Mouse (Mus musculus) frontal cortex, adult 2 months (tissue): ENCODE data around the gene Tgfb1i1. TPM values are rescaled to one million over a fixed set of nuclear protein-coding genes. Genes with fewer than 3 reads are reported as not detected.

Experiments used
- DNase-seq, 2 experiments: peaks; one replicate each; pipeline ENCODE4 v3.0.0; 2022; ENCODE audit warnings: low spot score in 1 of 2; ENCODE audit errors: extremely low spot score in 1 of 2
- polyA plus RNA-seq: library from polyadenylated mRNA; depleted of rRNA; stranded (reverse); fragments of >200 nt; gene quantifications from 2 replicates; pipeline ENCODE4 v1.2.3, GENCODE M21; 2012

Gene Tgfb1i1
- polyA plus RNA-seq, 1 experiment: 14.5 TPM

DNA sequence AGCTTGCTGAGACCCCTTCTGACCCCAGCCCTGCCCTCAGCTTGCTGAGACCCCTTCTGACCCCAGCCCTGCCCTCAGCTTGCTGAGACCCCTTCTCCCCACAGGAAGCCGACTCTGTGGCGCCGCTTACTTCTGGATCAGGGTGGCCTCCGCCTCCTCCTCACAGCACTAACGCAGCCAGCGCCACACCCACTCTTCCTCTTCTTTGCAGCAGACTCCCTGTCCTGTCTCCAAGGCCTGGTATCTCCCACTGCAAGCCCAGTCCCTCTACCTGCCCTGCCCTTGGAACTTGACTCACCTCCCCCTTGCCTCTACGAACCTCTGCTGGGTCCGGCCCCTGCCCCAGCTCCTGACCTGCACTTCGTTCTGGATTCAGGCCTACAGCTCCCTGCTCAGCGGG is 2.7 kb upstream of the Tgfb1i1 start:
- no peak for DNase-seq

DNA sequence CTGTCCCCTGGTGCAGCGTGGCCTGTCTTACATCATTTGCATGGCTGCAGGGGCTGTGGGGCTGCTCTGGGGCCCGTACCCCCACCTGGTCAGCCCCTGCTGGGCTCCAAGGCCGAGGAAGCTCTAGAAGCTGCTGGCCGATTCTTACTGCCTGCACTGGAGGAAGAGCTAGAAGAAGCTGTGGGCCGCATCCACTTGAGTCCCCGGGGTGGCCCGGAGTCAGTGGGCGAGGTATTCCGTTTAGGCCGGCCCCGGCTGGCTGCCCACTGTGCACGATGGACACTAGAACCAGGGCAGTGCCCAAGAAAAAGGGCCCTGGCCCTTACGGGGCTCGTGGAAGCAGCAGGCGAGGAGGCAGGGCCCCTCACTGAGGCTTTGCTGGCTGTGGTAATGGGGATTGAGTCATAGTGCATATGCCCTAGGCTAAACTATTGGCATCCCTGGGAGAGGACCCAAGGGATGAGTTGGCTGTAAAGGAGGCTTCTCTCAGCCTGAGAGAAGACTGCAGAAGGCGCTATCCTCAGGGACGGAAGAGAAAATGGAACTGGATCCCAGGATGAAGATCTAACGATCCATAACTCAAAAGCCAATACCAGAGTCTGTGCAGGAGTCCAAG is 2.1 kb upstream of the Tgfb1i1 start:
- DNase-seq: no peak

DNA sequence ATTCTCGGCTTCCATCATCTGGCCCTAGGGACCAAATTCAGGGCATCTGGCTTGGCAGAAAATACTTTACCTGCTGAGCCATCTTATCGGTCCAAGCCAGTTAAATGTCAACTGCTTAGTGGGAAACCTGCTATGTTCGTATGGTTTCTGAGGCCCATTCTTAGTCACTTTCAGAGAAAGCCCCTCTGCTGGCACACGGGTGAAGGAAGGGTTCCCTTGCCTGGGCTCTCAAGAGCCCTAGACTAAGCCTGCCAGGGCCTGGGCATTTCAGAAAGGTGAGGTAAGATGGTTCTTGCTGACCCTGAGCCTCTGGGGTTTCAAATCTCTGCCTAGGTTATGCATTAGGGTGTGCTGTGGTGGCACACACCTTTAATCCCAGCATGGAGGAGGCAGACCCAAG is 1.1 kb upstream of the Tgfb1i1 start:
- no peak for DNase-seq

- DNase-seq: peak; percentile 72 to 96
Observed at GRCm38 (mm10) chr7:128247443-128247842, 831 bp downstream of the Tgfb1i1 start.

DNA sequence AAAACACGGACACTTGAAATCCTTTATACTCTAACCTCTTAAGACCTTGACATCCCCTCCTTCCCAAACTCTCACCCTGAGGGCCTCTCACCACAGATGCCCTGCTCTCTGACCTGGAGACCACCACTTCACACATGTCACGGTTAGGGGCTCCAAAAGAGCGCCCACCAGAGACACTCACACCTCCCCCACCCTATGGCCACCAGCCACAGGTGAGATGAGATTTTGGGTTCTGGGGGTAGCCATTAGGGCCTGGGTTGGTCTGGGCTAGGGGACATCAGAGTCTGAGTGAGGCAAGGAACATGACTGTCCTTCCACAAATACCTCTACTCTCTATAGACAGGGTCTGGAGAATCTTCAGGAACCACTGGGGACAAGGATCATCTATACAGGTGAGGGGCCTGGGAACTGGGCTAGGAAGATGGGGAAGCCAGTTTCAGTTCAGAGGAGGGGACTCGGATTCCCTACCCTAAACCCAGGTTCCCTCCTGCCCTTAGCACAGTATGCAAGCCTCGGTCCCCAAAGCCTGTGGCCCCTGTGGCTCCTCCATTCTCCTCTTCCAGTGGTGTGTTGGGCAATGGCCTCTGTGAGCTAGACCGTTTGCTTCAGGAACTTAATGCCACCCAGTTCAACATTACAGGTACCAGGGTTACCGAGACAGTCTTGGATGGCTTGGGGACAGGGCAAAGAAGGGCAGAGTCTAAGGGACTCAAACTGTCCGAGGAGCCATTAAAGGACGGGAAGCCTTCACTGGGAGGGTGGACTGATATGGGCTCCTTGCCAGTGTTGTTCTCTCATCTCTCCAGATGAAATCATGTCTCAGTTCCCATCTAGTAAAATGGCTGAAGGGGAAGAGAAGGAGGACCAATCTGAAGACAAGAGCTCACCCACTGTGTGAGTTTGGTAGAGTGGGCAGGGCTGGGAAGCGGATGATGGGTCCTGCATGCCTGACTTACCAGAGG is 1.8 kb downstream of the Tgfb1i1 start:
- DNase-seq: no peak

DNA sequence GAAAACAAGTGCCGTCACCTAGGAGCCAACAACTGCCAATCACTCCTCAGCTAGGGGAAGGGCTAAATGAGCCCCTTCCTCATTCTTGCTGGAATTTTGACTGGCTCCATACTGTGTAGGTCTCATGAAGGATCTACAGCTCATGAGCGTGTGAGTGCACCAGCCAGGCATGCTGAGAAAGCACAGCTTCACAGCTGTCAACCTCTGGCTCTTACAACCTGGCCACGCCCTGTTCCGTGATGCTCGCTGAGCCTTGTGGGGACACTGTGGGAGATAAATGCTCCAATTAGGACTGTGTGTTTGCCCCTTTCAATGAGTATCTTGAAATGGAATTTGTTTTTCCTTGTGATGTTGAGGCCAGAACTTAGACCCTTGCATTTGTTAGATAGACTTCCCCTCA is 3.4 kb downstream of the Tgfb1i1 start:
- no peak for DNase-seq

GRCm38 (mm10) chr7:128251946-128252345 is 5.3 kb downstream of the Tgfb1i1 start:
- no peak for DNase-seq

GRCm38 (mm10) chr7:128252609-128253008 is 6.0 kb downstream of the Tgfb1i1 start:
- peak; percentile 52 to 84 for DNase-seq

DNA sequence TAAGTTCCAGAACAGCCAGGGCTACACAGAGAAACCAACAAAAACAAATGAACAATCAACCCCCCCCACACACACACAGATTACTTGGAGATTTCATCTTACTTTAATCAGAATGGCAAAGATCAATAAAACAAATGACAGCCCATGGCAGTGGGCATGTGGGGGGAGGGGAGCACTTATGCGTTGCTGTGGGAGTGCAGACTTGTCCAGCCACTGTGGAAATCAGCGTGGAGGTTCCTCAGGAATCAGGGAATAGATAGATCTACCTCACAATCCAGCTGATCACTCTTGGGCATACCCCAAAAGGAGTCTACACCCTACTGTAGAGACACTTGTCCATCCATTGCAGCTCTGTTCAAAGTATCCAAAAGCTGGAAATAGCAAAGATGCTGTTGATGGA is 8.4 kb downstream of the Tgfb1i1 start:
- no peak for DNase-seq

DNA sequence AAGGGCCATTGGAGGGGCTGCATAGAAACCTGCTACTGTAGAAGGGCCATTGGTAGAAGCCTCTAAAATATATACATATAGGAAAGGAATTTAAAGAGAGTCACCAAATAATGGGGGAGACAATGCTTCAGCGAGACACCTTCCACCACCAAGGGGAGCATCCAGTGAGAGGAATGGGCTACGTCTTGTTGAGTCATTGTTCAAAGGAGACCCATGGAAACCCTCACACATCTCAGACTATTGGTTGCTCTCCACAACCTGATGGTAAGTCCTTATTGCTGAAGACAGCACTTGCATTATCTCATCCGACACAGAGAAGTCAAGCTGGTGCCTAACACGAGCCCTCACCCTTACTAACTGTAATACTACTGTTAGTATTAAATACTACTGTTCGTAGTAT is 9.1 kb downstream of the Tgfb1i1 start:
- DNase-seq: no peak

DNA sequence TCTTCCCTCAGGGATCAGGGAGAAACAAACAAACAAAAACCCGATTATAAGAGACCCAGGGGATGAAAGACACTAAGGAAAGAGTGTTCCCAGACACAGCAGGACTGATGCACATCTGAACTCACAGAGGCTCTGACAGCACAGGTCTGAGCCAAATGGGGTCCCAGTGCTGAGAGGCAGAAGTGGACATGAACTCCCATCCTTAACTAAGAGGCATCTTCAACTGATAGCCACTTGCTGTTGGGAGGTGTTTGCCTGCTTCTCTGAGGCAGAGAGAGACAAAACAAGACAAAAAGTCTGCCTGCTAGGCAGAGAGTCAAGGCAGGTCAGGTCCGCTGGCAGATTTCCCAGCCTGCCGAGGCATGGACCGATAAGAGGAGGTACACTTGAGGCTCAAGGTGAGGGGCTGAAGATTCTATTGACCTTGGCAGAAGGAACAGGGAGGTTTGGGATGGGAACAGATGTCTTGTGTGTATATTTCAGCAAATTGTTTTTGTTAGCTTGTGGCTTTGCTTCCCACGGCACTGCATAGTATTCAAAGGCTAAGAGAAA is 10.2 kb downstream of the Tgfb1i1 start:
- DNase-seq: no peak

DNA sequence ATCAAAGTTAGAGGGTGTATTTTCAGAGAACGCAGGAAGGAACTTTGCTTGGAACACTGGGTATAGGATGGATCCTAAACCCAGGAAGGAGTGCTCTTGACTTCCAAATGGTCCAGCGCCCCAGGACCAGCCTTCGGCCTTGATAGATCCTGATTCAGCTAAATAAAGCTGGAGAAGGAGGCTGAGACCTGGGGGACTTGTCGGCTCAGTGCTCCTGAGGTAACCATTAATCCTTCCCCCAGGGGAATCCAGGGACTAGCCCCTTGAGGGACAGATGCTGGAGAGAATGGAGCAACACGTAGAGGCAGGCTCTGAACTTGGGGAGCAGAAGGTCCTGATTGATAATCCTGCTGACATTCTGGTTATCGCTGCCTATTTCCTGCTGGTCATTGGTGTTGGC is 18.8 kb downstream of the Tgfb1i1 start, which contains the start of gene Slc5a2:
Slc5a2 (plus strand) TSS at position 247 of the 400 bp plus-strand sequence.
- DNase-seq: no peak

GRCm38 (mm10) chr7:128266056-128266455 is 19.4 kb downstream of the Tgfb1i1 start:
- DNase-seq: no peak

DNA sequence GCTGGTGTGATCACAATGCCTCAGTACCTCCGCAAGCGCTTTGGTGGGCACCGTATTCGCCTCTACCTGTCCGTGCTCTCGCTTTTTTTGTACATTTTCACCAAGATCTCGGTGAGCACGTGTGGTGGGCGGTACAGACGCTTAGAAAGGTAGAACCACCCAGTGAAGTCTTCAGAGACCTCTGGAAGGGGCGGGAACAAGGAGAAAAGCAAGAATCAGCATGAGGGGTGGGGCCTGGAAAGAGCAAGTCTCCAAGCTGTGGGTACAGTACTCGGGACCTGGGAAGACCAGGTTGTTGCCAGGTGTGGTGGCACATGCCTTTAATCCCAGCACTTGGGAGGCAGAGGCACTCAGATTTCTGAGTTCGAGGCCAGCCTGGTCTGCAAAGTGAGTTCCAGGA is 20.8 kb downstream of the Tgfb1i1 start:
- no peak for DNase-seq

DNA sequence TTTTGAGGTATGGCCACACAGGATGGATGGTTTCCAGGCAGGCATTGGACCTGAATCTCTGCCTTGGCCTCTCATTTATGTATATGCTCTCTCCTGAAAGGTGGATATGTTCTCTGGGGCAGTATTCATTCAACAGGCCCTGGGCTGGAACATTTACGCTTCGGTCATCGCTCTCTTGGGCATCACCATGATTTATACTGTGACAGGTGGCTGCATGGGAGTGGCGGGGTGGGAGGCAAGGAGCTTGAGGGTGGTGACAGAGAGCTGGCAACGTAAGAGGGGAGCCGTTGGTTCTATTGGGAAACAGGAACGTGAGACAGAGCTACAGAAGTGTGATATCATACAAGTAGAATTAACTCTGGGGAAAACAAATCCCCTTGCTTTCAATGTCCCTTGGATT is 21.2 kb downstream of the Tgfb1i1 start:
- no peak for DNase-seq

GRCm38 (mm10) chr7:128270431-128270850 is 23.8 kb downstream of the Tgfb1i1 start:
- DNase-seq: no peak

- DNase-seq: no peak
Observed at GRCm38 (mm10) chr7:128271496-128271895, 24.9 kb downstream of the Tgfb1i1 start.

GRCm38 (mm10) chr7:128276051-128276450 is 29.4 kb downstream of the Tgfb1i1 start:
- no peak for DNase-seq

DNA sequence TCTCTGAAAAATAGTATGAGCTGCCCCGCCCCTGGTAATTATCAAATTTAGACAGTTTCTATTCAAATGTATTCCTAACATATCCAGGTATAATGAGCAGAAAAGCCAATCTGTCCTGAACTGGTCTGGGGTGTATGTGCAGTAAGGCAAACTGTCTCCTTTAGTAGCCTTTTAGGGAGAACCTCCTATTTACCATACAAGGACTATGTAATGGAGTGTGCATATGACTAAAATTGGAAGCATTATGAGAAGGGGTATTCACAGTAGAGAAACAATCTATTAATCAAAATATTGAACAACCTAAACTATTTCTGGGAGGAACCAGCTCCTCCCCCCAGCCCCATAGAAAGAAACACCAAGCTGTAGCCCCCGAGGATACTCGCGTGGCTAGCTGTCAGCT is 33.1 kb downstream of the Tgfb1i1 start:
- no peak for DNase-seq

DNA sequence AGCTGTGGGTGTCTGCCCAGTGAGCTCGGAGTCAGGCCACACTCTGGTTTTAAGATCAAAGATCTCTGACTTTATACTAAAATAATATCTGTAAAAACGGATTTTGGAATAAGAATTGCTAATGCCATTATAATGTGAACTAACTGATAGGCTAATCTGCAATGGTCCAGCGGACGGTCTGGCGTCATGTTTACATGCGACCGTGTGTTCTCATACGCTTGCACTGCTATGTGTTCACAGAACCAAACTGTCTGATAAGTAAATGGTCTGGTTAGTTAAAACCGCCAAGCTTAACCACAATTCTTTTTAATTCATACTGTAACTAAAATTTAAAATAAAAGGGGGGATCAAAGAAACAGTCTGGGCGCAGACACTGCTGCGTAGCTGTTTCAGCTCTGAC is 35.2 kb downstream of the Tgfb1i1 start:
- DNase-seq: no peak

GRCm38 (mm10) chr7:128282532-128283244 is 36.1 kb downstream of the Tgfb1i1 start:
- DNase-seq: no peak
